Mouse (Mus musculus): ENCODE measurements at regions not wholly inside any gene's neighbourhood (a gene's known extent, or its start where the extent isn't known, plus 50 kb on each side); places are given as distances from the start of the nearest gene placed in this dataset.

DNA sequence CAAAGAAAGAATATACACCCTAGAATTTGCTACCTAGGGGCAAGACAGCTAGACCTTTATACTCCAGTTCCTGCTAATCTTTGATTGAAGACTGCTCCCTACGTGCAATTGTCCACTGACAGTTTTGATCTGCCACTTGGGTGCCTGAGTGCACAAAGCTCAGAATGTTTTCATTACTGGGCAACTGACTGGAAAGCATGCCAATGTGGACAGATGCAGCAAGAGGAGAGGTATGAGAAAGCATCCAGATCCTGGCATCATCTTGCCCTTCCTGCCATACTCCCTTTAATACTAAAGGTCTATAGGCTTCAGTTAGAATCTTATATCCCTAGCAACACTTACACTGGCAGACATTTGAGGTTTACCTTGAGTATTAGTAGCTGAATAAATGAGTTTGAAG lies 148.9 kb upstream of the Lrrn1 start:
- no peak for DNase-seq (ENCODE audit: low read depth)
- no peak for TF ChIP-seq CTCF (IDR thresholded peaks at IDR 0.05; ENCODE audit: borderline replicate concordance, extremely low read depth, insufficient read depth, insufficient read length)

- TF ChIP-seq CTCF (IDR thresholded peaks at IDR 0.05; ENCODE audit: borderline replicate concordance, extremely low read depth, insufficient read depth, insufficient read length) (no peak), POLR2A (IDR thresholded peaks at IDR 0.05; ENCODE audit: borderline replicate concordance, extremely low read depth, insufficient read depth, insufficient read length, poor library complexity, severe bottlenecking) (no peak)
- DNase-seq (ENCODE audit: low read depth), result no peak
Observed at GRCm38 (mm10) chr6:107386094-107386678, 143.4 kb upstream of the Lrrn1 start.

- no peak for TF ChIP-seq POLR2A (IDR thresholded peaks at IDR 0.05; ENCODE audit: borderline replicate concordance, extremely low read depth, insufficient read depth, insufficient read length, poor library complexity, severe bottlenecking)
- TF ChIP-seq CTCF (IDR thresholded peaks at IDR 0.05; ENCODE audit: borderline replicate concordance, extremely low read depth, insufficient read depth, insufficient read length), result no peak
- DNase-seq (ENCODE audit: low read depth), result peak; percentile 22
Observed at GRCm38 (mm10) chr6:107389892-107390291, 139.7 kb upstream of the Lrrn1 start.

GRCm38 (mm10) chr6:107394611-107395010 lies 135.0 kb upstream of the Lrrn1 start:
- DNase-seq (ENCODE audit: low read depth), result no peak

GRCm38 (mm10) chr6:107415766-107416165 lies 113.8 kb upstream of the Lrrn1 start:
- no peak for TF ChIP-seq CTCF (IDR thresholded peaks at IDR 0.05; ENCODE audit: borderline replicate concordance, extremely low read depth, insufficient read depth, insufficient read length)
- no peak for TF ChIP-seq POLR2A (IDR thresholded peaks at IDR 0.05; ENCODE audit: borderline replicate concordance, extremely low read depth, insufficient read depth, insufficient read length, poor library complexity, severe bottlenecking)
- DNase-seq (ENCODE audit: low read depth), result no peak

More at GRCm38 (mm10) chr6:107394611-107395010, 135.0 kb upstream of the Lrrn1 start:
- TF ChIP-seq POLR2A (IDR thresholded peaks at IDR 0.05; ENCODE audit: borderline replicate concordance, extremely low read depth, insufficient read depth, insufficient read length, poor library complexity, severe bottlenecking) (no peak), CTCF (IDR thresholded peaks at IDR 0.05; ENCODE audit: borderline replicate concordance, extremely low read depth, insufficient read depth, insufficient read length) (no peak)

GRCm38 (mm10) chr6:107422091-107422490 lies 107.5 kb upstream of the Lrrn1 start:
- peak; percentile 10 for DNase-seq (ENCODE audit: low read depth)
- TF ChIP-seq CTCF (IDR thresholded peaks at IDR 0.05; ENCODE audit: borderline replicate concordance, extremely low read depth, insufficient read depth, insufficient read length), result no peak
- no peak for TF ChIP-seq POLR2A (IDR thresholded peaks at IDR 0.05; ENCODE audit: borderline replicate concordance, extremely low read depth, insufficient read depth, insufficient read length, poor library complexity, severe bottlenecking)

- peak; percentile 40 for DNase-seq (ENCODE audit: low read depth)
- no peak for TF ChIP-seq CTCF (IDR thresholded peaks at IDR 0.05; ENCODE audit: borderline replicate concordance, extremely low read depth, insufficient read depth, insufficient read length)
- TF ChIP-seq POLR2A (IDR thresholded peaks at IDR 0.05; ENCODE audit: borderline replicate concordance, extremely low read depth, insufficient read depth, insufficient read length, poor library complexity, severe bottlenecking), result no peak
Observed at GRCm38 (mm10) chr6:107426529-107426928, 103.0 kb upstream of the Lrrn1 start.

DNA sequence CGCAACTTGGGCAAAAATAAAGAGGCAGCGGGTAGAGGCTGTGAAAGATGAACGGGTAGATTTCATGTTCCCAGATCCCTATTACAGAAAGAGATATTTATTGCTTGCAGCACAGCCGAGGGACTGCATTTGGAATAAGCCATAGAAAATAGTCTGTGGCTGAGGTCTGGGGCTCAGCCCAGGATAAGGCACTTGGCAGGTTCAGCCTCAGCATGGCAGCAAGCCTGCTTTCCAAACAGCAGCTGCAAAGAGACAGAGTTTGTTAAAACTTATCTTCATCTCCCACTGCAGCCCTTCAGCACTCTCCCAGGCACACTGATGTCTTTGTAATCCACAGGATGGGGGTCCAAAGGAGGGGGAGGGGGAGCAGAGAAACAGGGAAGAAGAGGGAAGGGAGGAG lies 98.5 kb upstream of the Lrrn1 start:
- DNase-seq (ENCODE audit: low read depth), result peak; percentile 59
- TF ChIP-seq POLR2A (IDR thresholded peaks at IDR 0.05; ENCODE audit: borderline replicate concordance, extremely low read depth, insufficient read depth, insufficient read length, poor library complexity, severe bottlenecking) (no peak), CTCF (IDR thresholded peaks at IDR 0.05; ENCODE audit: borderline replicate concordance, extremely low read depth, insufficient read depth, insufficient read length) (no peak)

DNA sequence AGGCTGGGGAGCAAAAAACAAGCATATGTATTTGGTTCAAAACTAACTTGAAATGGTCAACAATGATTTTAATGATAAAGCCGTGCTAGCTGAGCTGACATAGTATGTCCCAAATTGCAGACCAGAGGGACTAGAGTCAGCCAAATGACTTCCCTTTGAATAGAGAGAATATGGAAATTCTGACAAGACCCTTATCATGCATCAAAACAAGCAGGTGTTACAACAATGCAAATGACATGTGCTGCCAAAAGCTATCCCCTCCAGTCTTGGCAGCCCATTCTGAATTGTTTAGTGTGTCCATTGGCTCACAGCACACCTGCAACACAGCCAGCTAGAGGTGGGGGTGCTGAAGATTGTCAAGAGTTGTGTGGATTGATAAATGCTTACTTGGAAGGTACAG lies 87.5 kb upstream of the Lrrn1 start:
- peak; percentile 63 for DNase-seq (ENCODE audit: low read depth)
- no peak for TF ChIP-seq POLR2A (IDR thresholded peaks at IDR 0.05; ENCODE audit: borderline replicate concordance, extremely low read depth, insufficient read depth, insufficient read length, poor library complexity, severe bottlenecking)
- TF ChIP-seq CTCF (IDR thresholded peaks at IDR 0.05; ENCODE audit: borderline replicate concordance, extremely low read depth, insufficient read depth, insufficient read length), result no peak

DNA sequence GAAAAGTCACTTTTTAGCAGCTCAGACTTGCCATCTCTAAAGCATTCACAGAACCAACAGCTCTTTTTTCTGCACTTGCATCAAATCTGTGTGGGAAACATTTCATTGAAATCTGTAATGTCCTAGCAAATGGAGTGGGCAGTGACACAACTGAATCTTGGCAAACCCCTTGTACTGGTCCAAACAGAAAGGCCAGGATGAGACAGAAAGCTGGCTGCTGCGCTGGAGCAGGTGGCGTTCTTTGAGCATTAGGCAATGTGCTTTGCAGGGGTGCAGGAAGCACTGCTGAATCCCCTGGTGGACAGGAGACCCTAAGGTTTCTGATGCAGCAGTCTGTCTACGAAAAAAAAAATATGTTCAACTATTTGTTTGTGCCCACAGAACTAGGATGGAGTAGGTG lies 85.2 kb upstream of the Lrrn1 start:
- DNase-seq (ENCODE audit: low read depth), result no peak
- TF ChIP-seq POLR2A (IDR thresholded peaks at IDR 0.05; ENCODE audit: borderline replicate concordance, extremely low read depth, insufficient read depth, insufficient read length, poor library complexity, severe bottlenecking) (no peak), CTCF (IDR thresholded peaks at IDR 0.05; ENCODE audit: borderline replicate concordance, extremely low read depth, insufficient read depth, insufficient read length) (no peak)

- TF ChIP-seq POLR2A (IDR thresholded peaks at IDR 0.05; ENCODE audit: borderline replicate concordance, extremely low read depth, insufficient read depth, insufficient read length, poor library complexity, severe bottlenecking), result no peak
- no peak for TF ChIP-seq CTCF (IDR thresholded peaks at IDR 0.05; ENCODE audit: borderline replicate concordance, extremely low read depth, insufficient read depth, insufficient read length)
- DNase-seq (ENCODE audit: low read depth), result no peak
Observed at GRCm38 (mm10) chr6:107459220-107459619, 70.3 kb upstream of the Lrrn1 start.

DNA sequence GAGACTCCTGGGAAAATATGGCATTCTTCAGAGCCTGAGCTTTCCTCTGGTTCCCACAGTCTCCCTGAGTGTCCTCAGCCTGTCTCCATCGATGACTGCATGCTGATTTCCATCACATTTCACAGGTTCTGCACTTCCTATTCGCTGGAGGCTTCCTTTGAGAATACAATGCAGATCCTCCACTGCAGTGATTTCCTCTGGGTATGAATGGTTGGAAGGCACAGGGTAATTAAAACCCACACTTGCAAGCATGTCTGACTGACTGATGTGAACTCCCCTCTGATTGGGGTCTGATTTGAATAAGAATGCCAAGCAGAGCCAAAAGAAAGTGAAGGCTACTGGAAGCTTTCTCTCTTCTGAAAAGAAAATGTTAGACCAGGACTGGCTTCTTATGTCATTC lies 67.1 kb upstream of the Lrrn1 start:
- DNase-seq (ENCODE audit: low read depth), result peak; percentile 94
- no peak for TF ChIP-seq POLR2A (IDR thresholded peaks at IDR 0.05; ENCODE audit: borderline replicate concordance, extremely low read depth, insufficient read depth, insufficient read length, poor library complexity, severe bottlenecking)
- no peak for TF ChIP-seq CTCF (IDR thresholded peaks at IDR 0.05; ENCODE audit: borderline replicate concordance, extremely low read depth, insufficient read depth, insufficient read length)

All from brain, embryonic 14.5 days (tissue).